Mouse (Mus musculus) gastrocnemius, postnatal 10 days (tissue): ENCODE data around the gene 2010111I01Rik. TPM values are rescaled to one million over a fixed set of nuclear protein-coding genes. Genes with fewer than 3 reads are reported as not detected.

Source experiments
- DNase-seq: peaks from one replicate; pipeline ENCODE4 v3.0.0; 2021; ENCODE audit warnings: mixed read lengths
- total RNA-seq, 2 experiments: library from RNA; stranded (reverse); gene quantifications; 2 replicates each; pipeline ENCODE4 v1.2.3; 2021

Gene 2010111I01Rik
- total RNA-seq, 2 experiments from 2014 or later = 67.8 to 110 TPM

- DNase-seq = no peak
Observed at GRCm38 (mm10) chr13:63289152-63289551, 324.5 kb downstream of the 2010111I01Rik start.

- DNase-seq = no peak
Observed at GRCm38 (mm10) chr13:63289687-63290086, 325.0 kb downstream of the 2010111I01Rik start.

GRCm38 (mm10) chr13:63290126-63290525 is 325.4 kb downstream of the 2010111I01Rik start:
- no peak for DNase-seq

GRCm38 (mm10) chr13:63291016-63291415 is 326.3 kb downstream of the 2010111I01Rik start:
- no peak for DNase-seq

- no peak for DNase-seq
Observed at GRCm38 (mm10) chr13:63293647-63294046, 329.0 kb downstream of the 2010111I01Rik start.

- no peak for DNase-seq
Observed at GRCm38 (mm10) chr13:63294359-63295193, 329.9 kb downstream of the 2010111I01Rik start.

GRCm38 (mm10) chr13:63296300-63296699 is 331.6 kb downstream of the 2010111I01Rik start:
- no peak for DNase-seq

- DNase-seq = no peak
Observed at GRCm38 (mm10) chr13:63297003-63297402, 332.3 kb downstream of the 2010111I01Rik start.

GRCm38 (mm10) chr13:63297933-63298332 is 333.2 kb downstream of the 2010111I01Rik start:
- no peak for DNase-seq

- no peak for DNase-seq
Observed at GRCm38 (mm10) chr13:63298931-63299330, 334.2 kb downstream of the 2010111I01Rik start.

- no peak for DNase-seq
Observed at GRCm38 (mm10) chr13:63300929-63301328, 336.2 kb downstream of the 2010111I01Rik start.

- no peak for DNase-seq
Observed at GRCm38 (mm10) chr13:63301764-63302209, 337.1 kb downstream of the 2010111I01Rik start.

- no peak for DNase-seq
Observed at GRCm38 (mm10) chr13:63302381-63302780, 337.7 kb downstream of the 2010111I01Rik start.

GRCm38 (mm10) chr13:63304124-63304792 is 339.6 kb downstream of the 2010111I01Rik start:
- DNase-seq = no peak

GRCm38 (mm10) chr13:63304799-63305159 is 340.1 kb downstream of the 2010111I01Rik start:
- no peak for DNase-seq

- DNase-seq = peak; percentile 40
Observed at GRCm38 (mm10) chr13:63305160-63306011, 340.7 kb downstream of the 2010111I01Rik start.

GRCm38 (mm10) chr13:63306768-63307167 is 342.1 kb downstream of the 2010111I01Rik start:
- DNase-seq = no peak

GRCm38 (mm10) chr13:63309563-63309962 is 344.9 kb downstream of the 2010111I01Rik start:
- DNase-seq = no peak

GRCm38 (mm10) chr13:63311156-63311555 is 346.5 kb downstream of the 2010111I01Rik start:
- no peak for DNase-seq

GRCm38 (mm10) chr13:63313247-63313646 is 348.6 kb downstream of the 2010111I01Rik start:
- no peak for DNase-seq

GRCm38 (mm10) chr13:63313748-63314607 is 349.3 kb downstream of the 2010111I01Rik start:
- no peak for DNase-seq

GRCm38 (mm10) chr13:63314608-63314920 is 349.9 kb downstream of the 2010111I01Rik start:
- no peak for DNase-seq
